Comparison of ENCODE assay signal across 29 mouse cellular contexts in the genomic region with DNA sequence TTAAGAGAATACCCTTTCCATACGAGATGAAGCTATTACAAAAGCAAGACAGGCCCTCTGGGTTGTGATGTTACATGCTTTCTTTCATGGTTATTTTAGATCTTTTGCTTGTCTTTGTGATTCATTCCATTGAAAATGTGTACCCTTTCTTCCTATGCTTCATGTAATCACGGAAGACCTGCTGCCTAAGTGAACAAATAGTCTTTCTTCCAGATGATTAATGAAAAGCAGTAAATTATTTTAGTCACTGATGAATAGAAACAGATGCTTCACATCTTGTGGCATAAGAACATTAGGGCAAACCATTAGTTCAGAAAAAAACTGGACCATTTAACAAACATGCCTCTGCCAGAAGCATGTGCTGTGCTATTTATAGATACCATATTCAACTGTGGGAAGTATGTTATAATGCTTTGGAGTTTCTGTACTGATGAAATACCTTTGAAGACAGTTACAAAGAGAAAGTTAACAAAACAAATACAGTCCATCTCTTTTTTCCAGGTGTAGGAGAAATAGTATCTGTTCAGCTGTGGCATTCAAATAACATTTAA. TPM values are rescaled to one million over a fixed set of nuclear protein-coding genes. Genes with fewer than 3 reads are reported as not detected.
DNase-seq lines count a peak whose midpoint lies in the region; ATAC-seq lines count a peak whose summit lies in the region.
"Had no signal": no experiment of that assay in that cellular context is flagged by ENCODE, and none has a peak within 500 bp of the region (broad histone marks: within the 10 kb centered on the region; RNA-seq: fewer than 3 reads in every experiment).

No protein-coding gene starts in this region.

- H3K4me3 ChIP-seq in limb, embryonic 11.5 days (ENCODE audit: low read depth, low read length): no peak overlapping the region
- no peak overlapping the region for H3K4me3 ChIP-seq in limb, embryonic 10.5 days
- H3K4me3 ChIP-seq: embryonic facial prominence, embryonic 12.5 days; erythroblast, embryonic 14.5 days; forebrain, embryonic 15.5 days; hindbrain, embryonic 12.5 days; limb, embryonic 12.5 days; midbrain, embryonic 15.5 days had no signal

- no peaks in the 10 kb centered on the region for H3K36me3 ChIP-seq in limb, embryonic 11.5 days (ENCODE audit: control insufficient read depth, insufficient read depth, low read length)
- no peaks in the 10 kb centered on the region for H3K36me3 ChIP-seq in limb, embryonic 10.5 days
- H3K36me3 ChIP-seq: embryonic facial prominence, embryonic 12.5 days; forebrain, embryonic 15.5 days; hindbrain, embryonic 12.5 days; limb, embryonic 12.5 days; midbrain, embryonic 15.5 days had no signal

- no peak for DNase-seq in limb, embryonic 11.5 days (ENCODE audit: low spot score)
- DNase-seq in limb, embryonic 10.5 days (ENCODE audit: low spot score): no peak
- DNase-seq in embryo, embryonic 10.5 days (ENCODE audit: low spot score): peak; percentile 62
- peak; percentile 20 for DNase-seq in embryo, embryonic 11.5 days (ENCODE audit: low read depth, low spot score)
- peak; percentile 12 for DNase-seq in retina, embryonic 14.5 days (ENCODE audit: low spot score)
- no peak for DNase-seq in layer of hippocampus, adult 9-10 months (ENCODE audit: low spot score)
- DNase-seq: adrenal gland, adult 2 months; cerebellum, adult 11-12 months; cerebellum, postnatal 14 days; gastrocnemius, postnatal 14 days; heart, adult 11 months; heart, postnatal 10 days; kidney, adult 2 months; kidney, postnatal 14 days; liver, postnatal 0 days; lung, postnatal 36 days; right cerebral cortex, postnatal 25 days; spleen, adult 18-20 months had no signal

- no peak overlapping the region for H3K9ac ChIP-seq in limb, embryonic 11.5 days (ENCODE audit: low read length)
- H3K9ac ChIP-seq: embryonic facial prominence, embryonic 12.5 days; forebrain, embryonic 15.5 days; hindbrain, embryonic 12.5 days; limb, embryonic 12.5 days; liver, postnatal 0 days; midbrain, embryonic 15.5 days had no signal

- H3K4me2 ChIP-seq in limb, embryonic 11.5 days (ENCODE audit: low read depth, severe bottlenecking): no peak overlapping the region
- H3K4me2 ChIP-seq: embryonic facial prominence, embryonic 12.5 days; forebrain, embryonic 15.5 days; heart, embryonic 11.5 days; hindbrain, embryonic 12.5 days; limb, embryonic 12.5 days; liver, embryonic 11.5 days; midbrain, embryonic 15.5 days had no signal

- no peaks in the 10 kb centered on the region for H3K4me1 ChIP-seq in limb, embryonic 11.5 days (ENCODE audit: control insufficient read depth, insufficient read depth, low read length)
- peaks cover 14% of the 10 kb centered on the region for H3K4me1 ChIP-seq in limb, embryonic 10.5 days
- H3K4me1 ChIP-seq: embryonic facial prominence, embryonic 12.5 days; forebrain, embryonic 15.5 days; hindbrain, embryonic 12.5 days; limb, embryonic 12.5 days; midbrain, embryonic 15.5 days had no signal

- no peaks in the 10 kb centered on the region for H3K27me3 ChIP-seq in limb, embryonic 11.5 days (ENCODE audit: control insufficient read depth, insufficient read depth, low read length)
- no peaks in the 10 kb centered on the region for H3K27me3 ChIP-seq in limb, embryonic 10.5 days (ENCODE audit: low read depth, poor library complexity, severe bottlenecking)
- H3K27me3 ChIP-seq: embryonic facial prominence, embryonic 12.5 days; forebrain, embryonic 15.5 days; hindbrain, embryonic 12.5 days; limb, embryonic 12.5 days; midbrain, embryonic 15.5 days had no signal

- no peaks in the 10 kb centered on the region for H3K9me3 ChIP-seq in limb, embryonic 11.5 days (ENCODE audit: control insufficient read depth, low read length)
- no peaks in the 10 kb centered on the region for H3K9me3 ChIP-seq in limb, embryonic 10.5 days (replicated peaks)
- H3K9me3 ChIP-seq: embryonic facial prominence, embryonic 12.5 days; forebrain, embryonic 15.5 days; hindbrain, embryonic 12.5 days; limb, embryonic 12.5 days; midbrain, embryonic 15.5 days had no signal

- no peak overlapping the region for H3K27ac ChIP-seq in limb, embryonic 11.5 days (replicated peaks; ENCODE audit: low read depth, low read length)
- H3K27ac ChIP-seq in limb, embryonic 10.5 days: no peak overlapping the region
- H3K27ac ChIP-seq: embryonic facial prominence, embryonic 12.5 days; forebrain, embryonic 15.5 days; hindbrain, embryonic 12.5 days; limb, embryonic 12.5 days; midbrain, embryonic 15.5 days had no signal

- peak; percentile 44; the same call in 1 of the 2 replicates for ATAC-seq in limb, embryonic 11.5 days (ENCODE audit: insufficient number of reproducible peaks, low FRiP score, low TSS enrichment, low read depth)
- no peak for ATAC-seq in frontal cortex, adult (ENCODE audit: low TSS enrichment)
- ATAC-seq: forebrain, embryonic 15.5 days; inflammation-experienced regulatory T-cells, adult 6 months; liver, postnatal 0 days; midbrain, embryonic 15.5 days had no signal

- 11% methylated on average over 2 of the region's 2 CpGs for WGBS in limb, embryonic 11.5 days
- WGBS in limb, embryonic 10.5 days: 21% methylated on average over 2 of the region's 2 CpGs

RNA-seq across cellular contexts. Expression of gene Slitrk6, which starts 30.8 kb away (rescaled TPM):
- polyA plus RNA-seq in limb, embryonic 11.5 days (2014; fragmentation: Nextera tagmentation; extraction: Ambion mirVana): 21.8 and 22.7 TPM in 2 replicates
- 16.8 and 22.6 TPM in 2 replicates for polyA plus RNA-seq in limb, embryonic 10.5 days (2016; fragmentation: Nextera tagmentation; extraction: Ambion mirVana)
- polyA plus RNA-seq: adrenal gland, adult 2 months; erythroblast, embryonic 14.5 days; inflammation-experienced regulatory T-cells, adult 6 months; testis, adult 2 months had no signal

Comparison
In these comparisons a context has a peak if more than half of its experiments do, and no peak if none do; other contexts are left out.
1. DNase-seq: peak in embryo, embryonic 10.5 days (single experiment), embryo, embryonic 11.5 days (single experiment) and retina, embryonic 14.5 days (single experiment); none in limb, embryonic 11.5 days (single experiment), limb, embryonic 10.5 days (single experiment) and layer of hippocampus, adult 9-10 months (single experiment).